In genomic region chr1:192937956-192938355, GRCm38 (mm10) we compare ENCODE assay signal across 23 mouse cellular contexts.
DNase-seq lines count a peak whose midpoint lies in the region; ATAC-seq lines count a peak whose summit lies in the region.
"Had no signal": no experiment of that assay in that cellular context is flagged by ENCODE, and none has a peak within 500 bp of the region (broad histone marks: within the 10 kb centered on the region; RNA-seq: fewer than 3 reads in every experiment).

No protein-coding gene starts in this region.

- no peak for ATAC-seq in forebrain, embryonic 14.5 days
- no peak for ATAC-seq in erythroblast, adult 5-6 weeks (replicated peaks; ENCODE audit: low FRiP score, poor library complexity, severe bottlenecking)
- ATAC-seq: CD4-positive, CD25-positive, alpha-beta regulatory T cell, adult 4 months; hindbrain, postnatal 0 days had no signal

- no peaks in the 10 kb centered on the region for H3K27me3 ChIP-seq in forebrain, embryonic 14.5 days (replicated peaks; ENCODE audit: control insufficient read depth, insufficient read depth, low read length)
- H3K27me3 ChIP-seq in forebrain, embryonic 10.5 days (ENCODE audit: poor library complexity, severe bottlenecking), result no peaks in the 10 kb centered on the region
- H3K27me3 ChIP-seq: heart, embryonic 15.5 days; hindbrain, embryonic 13.5 days had no signal

- no peak overlapping the region for H3K27ac ChIP-seq in forebrain, embryonic 14.5 days (ENCODE audit: low read depth, low read length)
- H3K27ac ChIP-seq in forebrain, embryonic 10.5 days, result no peak overlapping the region
- H3K27ac ChIP-seq: embryonic facial prominence, embryonic 10.5 days; heart, embryonic 15.5 days; hindbrain, embryonic 13.5 days; hindbrain, postnatal 0 days had no signal

- H3K4me1 ChIP-seq in forebrain, embryonic 14.5 days (ENCODE audit: control insufficient read depth, insufficient read depth, low read length), result no peaks in the 10 kb centered on the region
- H3K4me1 ChIP-seq in forebrain, embryonic 10.5 days, result no peaks in the 10 kb centered on the region
- H3K4me1 ChIP-seq: embryonic facial prominence, embryonic 10.5 days; heart, embryonic 15.5 days; hindbrain, embryonic 13.5 days had no signal

- H3K36me3 ChIP-seq in forebrain, embryonic 14.5 days (ENCODE audit: control insufficient read depth, insufficient read depth, low read length), result no peaks in the 10 kb centered on the region
- 0 out of 2 replicates have a peak, but pooled peaks cover under 1% of the 10 kb centered on the region for H3K36me3 ChIP-seq in forebrain, embryonic 10.5 days (replicated peaks)
- H3K36me3 ChIP-seq: G1E; heart, embryonic 15.5 days had no signal

- no peaks in the 10 kb centered on the region for H3K9me3 ChIP-seq in forebrain, embryonic 14.5 days (replicated peaks; ENCODE audit: control insufficient read depth, low read length)
- no peaks in the 10 kb centered on the region for H3K9me3 ChIP-seq in forebrain, embryonic 10.5 days
- H3K9me3 ChIP-seq: embryonic facial prominence, embryonic 10.5 days; heart, embryonic 15.5 days; hindbrain, embryonic 13.5 days had no signal

- no peak overlapping the region for H3K9ac ChIP-seq in forebrain, embryonic 14.5 days (ENCODE audit: low read length)
- H3K9ac ChIP-seq: heart, embryonic 15.5 days; hindbrain, embryonic 13.5 days had no signal

- 76% methylated on average over 2 of the region's 2 CpGs for WGBS in forebrain, embryonic 14.5 days
- 93% methylated on average over 2 of the region's 2 CpGs for WGBS in forebrain, embryonic 10.5 days

- peak; percentile 34 for DNase-seq in forebrain, embryonic 14.5 days (ENCODE audit: low spot score)
- DNase-seq in forebrain, embryonic 10.5 days (ENCODE audit: extremely low spot score, low spot score), result no peak
- peak; percentile 40 to 68 for DNase-seq in layer of hippocampus, adult 18-20 months (ENCODE audit: low spot score in 2 of 2)
- DNase-seq in layer of hippocampus, postnatal 10 days (ENCODE audit: low spot score in 2 of 2), result no peak
- peak; percentile 11 to 50 for DNase-seq in layer of hippocampus, postnatal 14 days (ENCODE audit: low spot score in 2 of 2)
- DNase-seq in heart, adult 9 months (ENCODE audit: low spot score in 2 of 2), result no peak
- DNase-seq: adrenal gland, adult 8-10 months; adrenal gland, postnatal 36 days; B cell, adult 2 months; cerebellum, adult 18-20 months; cerebellum, postnatal 10 days; gastrocnemius, postnatal 10 days; heart, adult 18-20 months; heart, postnatal 14 days had no signal

- no peak overlapping the region for H3K4me2 ChIP-seq in forebrain, embryonic 14.5 days (ENCODE audit: low read length)
- H3K4me2 ChIP-seq: heart, embryonic 11.5 days; heart, embryonic 15.5 days; hindbrain, embryonic 13.5 days had no signal

- no peak overlapping the region for H3K4me3 ChIP-seq in forebrain, embryonic 14.5 days (ENCODE audit: low read depth, low read length)
- H3K4me3 ChIP-seq in forebrain, embryonic 10.5 days, result no peak overlapping the region
- H3K4me3 ChIP-seq: embryonic facial prominence, embryonic 10.5 days; erythroblast, embryonic 14.5 days; heart, embryonic 15.5 days; hindbrain, embryonic 13.5 days had no signal

Comparison
In these comparisons a context has a peak if more than half of its experiments do, and no peak if none do; other contexts are left out.
1. DNase-seq: peak in forebrain, embryonic 14.5 days (single experiment), layer of hippocampus, adult 18-20 months (2 of 2) and layer of hippocampus, postnatal 14 days (2 of 2); none in forebrain, embryonic 10.5 days (single experiment), layer of hippocampus, postnatal 10 days (0 of 2) and heart, adult 9 months (0 of 2).